Mouse (Mus musculus) granulocyte monocyte progenitor cell, adult 5-6 weeks (primary cell): ENCODE measurements at regions not wholly inside any gene's neighbourhood (a gene's known extent, or its start where the extent isn't known, plus 50 kb on each side); places are given as distances from the start of the nearest gene placed in this dataset.
"Not testable (repeated sequence)": the region's sequence is repeated elsewhere in the genome, so short reads cannot be mapped to it uniquely, and the experiment has no call there.

Source experiments
- ATAC-seq: replicated peaks from 2 replicates; pipeline ENCODE4 v1.8.0; 2016; ENCODE audit warnings: mild to moderate bottlenecking, moderate TSS enrichment, inconsistent platforms; ENCODE audit not compliant: poor library complexity, severe bottlenecking

DNA sequence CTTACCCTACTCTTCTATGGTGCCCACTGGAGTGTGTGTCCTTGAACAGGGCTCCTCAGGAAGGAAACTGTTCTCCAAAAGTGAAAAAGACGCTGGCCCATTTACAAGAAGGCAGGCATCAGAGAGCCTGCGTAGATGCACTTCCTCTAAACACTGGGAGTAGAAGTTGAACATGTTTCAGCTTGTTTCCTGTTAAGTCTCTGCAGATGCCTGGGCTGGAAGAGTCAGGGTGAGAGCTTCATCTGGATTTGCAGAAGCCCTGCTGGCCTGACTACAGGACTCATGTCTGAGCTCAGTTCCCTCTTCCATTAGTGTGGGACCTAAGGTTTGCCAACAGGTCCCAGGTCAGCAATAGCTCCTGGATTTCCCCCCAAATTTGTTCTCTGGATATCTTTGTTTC, 54.7 kb upstream of the Nlrp1b start:
- peak; percentile 91 for ATAC-seq

DNA sequence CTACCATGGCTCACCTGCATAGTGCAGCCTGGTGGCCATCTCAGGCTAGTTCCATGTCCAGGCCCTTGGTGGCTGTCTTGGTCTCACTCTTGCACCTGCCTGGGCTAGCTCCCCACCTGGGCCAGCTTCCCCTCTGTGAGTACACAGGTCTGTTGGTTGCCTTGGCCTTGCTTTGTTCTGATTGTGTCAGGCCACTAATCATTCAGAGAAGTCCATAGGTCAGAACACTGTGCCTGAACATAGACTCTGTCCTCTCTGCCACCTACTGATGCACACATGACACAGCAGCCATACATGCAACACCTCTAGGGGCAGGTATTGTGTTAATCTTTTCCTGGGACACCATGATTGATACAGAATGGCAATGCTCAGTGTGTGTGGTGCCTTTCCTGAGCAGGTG, 57.7 kb upstream of the Nlrp1b start:
- not testable (repeated sequence) for ATAC-seq

DNA sequence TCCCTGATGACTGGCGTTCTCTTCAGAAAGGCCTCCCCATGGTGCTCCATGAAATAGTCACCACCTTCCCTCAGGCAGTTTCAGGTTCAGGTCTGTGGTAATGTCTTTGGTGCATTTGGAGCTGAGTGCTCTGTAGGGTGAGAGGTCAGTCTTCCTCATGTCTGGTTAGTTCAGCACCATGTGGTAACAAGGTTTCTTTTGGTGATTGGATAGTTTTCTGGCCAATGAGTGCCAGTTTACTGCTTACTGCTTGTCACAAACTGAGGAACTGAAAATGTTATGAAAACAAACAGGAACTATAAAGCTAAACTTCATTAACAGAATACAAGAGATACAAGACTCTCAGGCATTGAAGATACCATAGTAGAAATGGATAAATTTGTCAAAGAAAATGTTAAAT, 59.0 kb upstream of the Nlrp1b start:
- ATAC-seq = peak; percentile 27; the same call in 1 of the 2 replicates

DNA sequence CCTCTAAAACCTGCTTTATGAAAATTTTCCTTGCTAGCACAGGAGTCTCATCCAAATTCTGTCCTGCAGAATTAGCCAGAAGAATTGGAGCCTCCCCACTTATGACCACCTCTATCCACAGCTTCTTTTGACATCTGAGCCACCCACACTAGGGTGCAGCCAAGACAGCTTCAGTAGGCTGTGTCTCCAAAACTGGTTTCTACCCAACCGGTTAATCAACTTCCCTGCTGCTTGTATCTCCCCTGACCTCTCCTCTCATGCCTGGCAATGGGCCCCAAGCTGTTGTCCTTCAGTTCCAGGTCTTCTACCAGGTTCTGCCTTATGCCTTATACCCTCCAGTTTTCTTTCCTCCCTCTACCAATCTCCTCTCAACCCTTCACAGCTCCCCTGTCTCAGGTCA, 68.9 kb upstream of the Nlrp1b start:
- no peak for ATAC-seq

DNA sequence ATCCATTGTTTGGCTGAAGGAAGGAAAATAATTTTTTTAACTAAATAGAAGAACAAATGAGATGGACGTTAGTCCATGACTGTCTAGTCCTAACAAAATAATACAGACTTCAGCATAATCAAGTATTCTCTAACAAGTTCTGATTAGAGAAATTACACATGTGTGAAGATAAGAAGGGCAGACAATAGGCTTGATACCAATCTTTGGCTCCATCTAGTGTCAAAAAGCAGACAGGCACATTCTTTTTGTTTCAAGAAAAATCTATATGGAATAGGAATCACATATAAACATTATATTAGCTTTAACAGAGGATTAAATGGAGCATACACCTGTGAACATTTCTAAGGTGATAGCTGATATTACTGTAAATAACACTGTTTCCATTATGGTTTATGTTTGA, 92.9 kb upstream of the Nlrp1b start:
- ATAC-seq = peak; percentile 22; the same call in 1 of the 2 replicates

DNA sequence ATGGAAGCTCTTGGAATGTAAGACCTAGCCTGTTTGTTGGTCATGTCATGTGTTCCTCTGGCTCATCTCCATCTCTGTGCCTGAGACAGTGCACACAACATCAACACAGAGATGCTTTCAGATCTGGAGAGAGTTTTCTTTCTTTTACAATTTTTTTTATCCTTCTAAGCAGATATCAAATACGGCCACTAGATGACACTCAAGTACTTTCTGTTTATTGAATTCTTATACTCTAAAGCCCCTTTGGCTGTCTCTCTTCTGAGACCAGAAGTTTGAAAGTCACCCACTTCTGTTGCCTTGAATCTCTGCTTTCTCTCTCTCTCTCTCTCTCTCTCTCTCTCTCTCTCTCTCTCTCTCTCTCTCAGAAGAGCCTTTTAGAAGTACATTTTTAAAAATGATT, 106.9 kb upstream of the Nlrp1b start:
- no peak for ATAC-seq

DNA sequence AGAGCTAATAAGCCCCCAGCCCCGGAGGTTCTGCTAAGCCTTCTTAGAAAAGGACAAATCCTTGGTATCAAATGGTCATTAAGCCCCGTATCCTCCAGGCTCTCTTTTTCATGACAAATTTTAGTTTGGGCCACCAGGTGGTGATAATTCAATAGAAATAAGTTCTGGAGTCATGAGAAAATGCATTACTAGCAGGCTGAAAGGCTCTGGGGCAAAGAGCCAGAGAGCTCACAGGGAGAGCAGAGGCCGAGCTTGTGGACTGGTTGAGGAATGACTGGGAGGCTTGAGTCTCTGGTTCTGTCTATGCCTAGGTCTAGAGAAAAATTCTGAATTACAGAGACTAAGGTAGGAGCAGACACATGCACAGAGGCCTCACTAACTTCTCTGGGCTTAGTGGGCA, 115.5 kb upstream of the Nlrp1b start:
- ATAC-seq = no peak

DNA sequence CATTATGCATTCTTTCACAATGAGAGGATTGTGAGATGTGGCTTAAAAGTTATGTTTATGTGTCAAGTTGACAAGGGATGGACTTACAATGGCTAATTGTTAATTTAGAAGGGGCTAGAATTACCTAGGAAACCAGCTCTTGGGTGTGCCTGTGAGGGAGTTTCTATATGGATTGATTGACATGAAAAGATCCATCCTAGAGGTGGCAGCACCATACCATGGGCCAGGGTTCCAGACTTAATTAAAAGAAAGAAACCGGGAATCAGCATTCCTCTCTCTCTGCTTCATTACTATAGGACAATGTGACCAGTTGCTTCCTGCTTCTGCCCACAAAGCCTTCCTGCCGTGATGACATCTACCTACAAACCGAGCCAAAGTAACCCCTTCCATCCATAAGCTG, 126.6 kb upstream of the Nlrp1b start:
- ATAC-seq = no peak

DNA sequence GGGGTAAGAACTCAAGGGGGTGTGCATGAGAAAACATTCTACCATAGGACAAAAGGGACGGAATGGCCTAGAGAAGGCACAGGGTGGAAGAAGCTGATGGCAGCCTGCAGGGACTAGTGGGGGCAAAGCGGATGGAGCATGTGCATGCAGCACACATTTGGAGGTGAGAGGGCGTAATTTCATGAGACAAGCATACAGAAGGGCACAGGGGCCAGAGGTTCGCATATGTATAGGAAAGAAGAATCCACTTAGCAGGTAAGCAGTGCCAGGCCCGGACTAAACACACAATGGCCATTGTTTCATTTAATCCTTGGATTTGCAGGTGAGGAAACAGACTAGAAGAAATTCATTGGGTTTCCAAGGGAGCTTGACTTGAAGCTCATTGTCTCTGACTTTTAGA, 130.3 kb upstream of the Nlrp1b start:
- no peak for ATAC-seq

DNA sequence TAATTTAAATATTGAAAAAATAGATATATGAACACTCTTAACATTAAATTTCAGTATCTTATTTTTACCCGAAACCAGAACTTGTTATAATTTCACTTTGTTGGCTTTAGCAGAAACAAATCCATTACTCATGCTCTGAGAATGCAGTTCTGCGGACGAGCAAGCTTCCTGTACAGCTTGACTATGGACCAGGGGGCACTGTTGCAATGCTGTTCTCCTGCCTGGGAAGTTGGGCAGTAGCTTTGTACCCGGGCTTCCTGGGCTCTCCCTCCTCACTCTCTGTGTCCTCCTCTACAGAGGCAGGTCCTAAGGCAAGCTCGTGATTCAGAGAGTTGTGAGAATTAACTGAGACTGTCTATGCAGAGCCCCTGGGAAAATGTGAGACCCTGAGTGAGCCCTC, 141.3 kb upstream of the Nlrp1b start:
- ATAC-seq = no peak

DNA sequence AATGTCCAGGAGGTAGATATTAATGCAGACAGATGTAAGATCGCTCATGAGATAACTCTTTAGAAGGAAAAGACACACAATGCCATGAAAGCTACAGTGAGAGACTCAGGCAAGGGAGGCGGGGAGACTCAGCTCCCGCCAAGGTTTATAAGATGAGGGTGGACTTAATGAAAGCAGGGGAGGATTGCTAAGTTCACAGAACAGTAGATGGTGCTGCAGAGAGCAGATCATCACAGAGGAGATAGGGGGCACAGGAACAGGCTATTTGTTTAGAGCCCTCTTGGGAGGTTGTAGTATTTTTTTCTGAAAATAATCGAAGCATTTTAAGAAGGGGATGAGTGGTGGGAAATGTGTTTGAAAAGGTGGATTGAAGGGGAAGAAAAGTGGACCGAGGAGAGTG, 144.6 kb upstream of the Nlrp1b start:
- ATAC-seq = no peak

DNA sequence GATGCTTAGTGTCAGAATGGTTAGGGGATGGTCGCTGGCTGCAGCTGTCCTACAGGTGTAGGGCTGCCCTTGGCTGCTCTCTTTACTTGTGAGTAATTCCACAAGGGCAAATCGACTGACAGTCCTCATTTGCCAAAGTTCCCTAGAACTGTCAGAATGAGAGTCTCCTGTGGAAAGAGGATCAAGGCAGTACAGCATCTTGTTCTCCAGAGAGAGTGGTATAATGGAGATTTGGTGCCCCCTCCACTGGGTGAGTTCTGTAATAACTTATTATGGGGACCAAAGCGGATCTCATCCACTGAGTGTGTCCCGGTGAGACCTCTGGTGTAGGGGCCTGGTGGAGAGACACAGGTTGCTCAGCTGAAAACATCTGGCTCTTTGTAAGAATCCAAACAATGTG, 157.9 kb upstream of the Nlrp1b start:
- no peak for ATAC-seq

DNA sequence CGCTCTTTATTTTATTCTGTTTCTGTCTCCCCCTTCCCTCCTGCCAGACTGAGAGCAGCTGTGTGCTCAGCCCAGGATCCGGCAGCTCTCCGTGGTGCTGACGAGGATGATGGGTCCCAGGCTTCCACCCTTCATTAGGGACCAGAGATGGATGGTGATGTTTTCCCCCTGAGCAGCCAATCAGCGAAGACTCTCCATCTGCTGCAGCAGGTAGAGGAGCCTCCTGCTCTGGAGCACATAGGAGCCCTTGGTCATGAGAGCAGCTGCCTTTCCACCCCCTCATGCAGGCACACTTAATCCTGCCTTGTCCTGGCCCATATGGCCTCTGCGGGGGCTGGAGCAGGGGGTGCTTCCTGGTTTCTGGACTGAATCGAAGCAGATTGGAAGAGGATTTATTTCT, 159.1 kb upstream of the Nlrp1b start:
- no peak for ATAC-seq

DNA sequence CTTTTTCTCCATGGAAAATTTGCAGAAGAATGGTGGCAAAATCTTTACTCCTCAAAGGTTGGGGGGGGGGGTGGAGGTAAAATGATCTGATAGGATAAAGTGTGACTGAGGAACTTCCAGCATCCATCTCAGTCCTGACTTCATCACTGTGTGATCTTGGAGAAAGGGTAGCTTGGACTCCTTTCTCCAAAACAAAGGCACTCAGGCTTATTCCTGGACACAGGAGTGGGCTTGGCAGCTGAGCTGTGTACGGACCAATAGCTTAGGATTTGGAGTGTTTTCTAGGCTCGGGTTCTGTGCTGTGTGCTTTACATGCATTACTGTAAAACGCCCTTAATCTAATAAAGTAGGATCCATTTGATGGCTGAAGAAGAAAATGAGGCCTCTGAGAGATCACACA, 159.6 kb upstream of the Nlrp1b start:
- ATAC-seq = no peak

DNA sequence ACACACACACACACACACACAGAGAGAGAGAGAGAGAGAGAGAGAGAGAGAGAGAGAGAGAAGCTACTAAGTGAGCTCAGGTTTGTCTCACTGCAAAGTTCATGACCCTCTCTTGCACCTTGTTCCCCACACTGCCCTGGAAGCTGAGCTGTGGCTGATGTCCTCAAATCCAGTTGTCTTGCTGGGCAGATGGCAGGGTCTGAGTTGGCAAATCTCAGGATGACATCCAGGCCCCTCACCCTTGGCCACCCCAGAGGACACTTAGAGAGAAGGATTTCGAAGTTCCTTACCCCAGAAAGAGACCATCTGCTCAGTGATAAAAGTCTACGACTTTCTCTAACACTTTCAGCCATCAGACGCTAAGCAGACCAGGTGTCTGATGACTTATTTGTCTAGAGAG, 160.1 kb upstream of the Nlrp1b start:
- ATAC-seq = no peak

DNA sequence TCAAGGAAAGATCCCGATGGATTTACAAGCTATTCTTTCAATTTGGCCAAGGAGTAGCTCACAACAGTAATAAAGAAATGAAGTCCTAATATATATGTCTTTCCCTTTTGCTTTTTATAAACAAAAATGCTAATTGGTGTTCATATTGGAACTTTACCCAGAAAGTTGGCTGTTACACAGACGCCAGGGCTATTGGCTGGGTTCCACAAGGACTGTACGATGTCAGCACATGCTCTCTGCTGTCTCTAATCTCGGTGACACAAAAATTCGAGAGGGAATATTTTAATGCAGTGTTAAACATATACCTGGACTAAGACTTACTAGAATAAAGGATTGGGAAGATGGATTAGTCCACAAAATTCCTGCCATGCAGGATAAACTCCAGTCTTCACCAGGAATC, 162.9 kb upstream of the Nlrp1b start:
- ATAC-seq = no peak

DNA sequence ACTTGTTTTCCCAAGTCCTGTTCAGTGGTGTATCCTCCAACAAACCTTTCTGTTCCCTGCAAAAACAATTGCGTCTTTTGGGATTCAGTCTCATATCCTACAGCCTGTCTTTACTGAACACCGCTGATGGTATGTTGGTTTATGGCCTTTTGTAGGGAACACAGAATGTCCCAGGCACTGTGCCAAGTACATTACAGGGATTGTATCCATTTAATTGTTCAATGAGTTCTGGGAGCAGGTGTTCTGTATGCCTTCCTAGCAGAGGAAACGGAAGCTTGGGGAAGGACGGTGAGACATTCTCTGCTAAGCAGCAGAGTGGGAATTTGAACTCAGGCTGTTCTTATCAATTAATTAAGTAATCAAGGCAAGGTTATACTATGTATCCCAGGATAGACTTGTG, 164.5 kb upstream of the Nlrp1b start:
- no peak for ATAC-seq

DNA sequence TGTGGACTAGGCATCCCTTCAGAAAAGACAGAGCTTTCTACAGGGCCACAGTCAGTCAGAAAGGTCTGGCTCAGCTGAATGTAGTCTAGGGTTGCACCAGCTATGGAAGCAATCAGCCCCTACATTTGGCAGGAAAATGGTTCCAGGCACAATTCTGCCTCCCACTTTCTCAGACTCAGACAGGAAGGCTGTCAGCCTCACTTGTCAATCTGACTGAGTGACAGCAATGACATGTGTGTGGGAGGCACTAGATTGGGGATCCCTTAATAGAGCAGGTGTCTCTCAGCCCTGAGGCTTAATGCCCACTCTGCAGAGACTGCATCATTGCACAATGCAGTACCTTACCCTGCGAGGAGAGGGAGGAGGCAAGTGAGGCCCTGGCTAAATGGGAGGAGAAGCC, 165.1 kb upstream of the Nlrp1b start:
- no peak for ATAC-seq

DNA sequence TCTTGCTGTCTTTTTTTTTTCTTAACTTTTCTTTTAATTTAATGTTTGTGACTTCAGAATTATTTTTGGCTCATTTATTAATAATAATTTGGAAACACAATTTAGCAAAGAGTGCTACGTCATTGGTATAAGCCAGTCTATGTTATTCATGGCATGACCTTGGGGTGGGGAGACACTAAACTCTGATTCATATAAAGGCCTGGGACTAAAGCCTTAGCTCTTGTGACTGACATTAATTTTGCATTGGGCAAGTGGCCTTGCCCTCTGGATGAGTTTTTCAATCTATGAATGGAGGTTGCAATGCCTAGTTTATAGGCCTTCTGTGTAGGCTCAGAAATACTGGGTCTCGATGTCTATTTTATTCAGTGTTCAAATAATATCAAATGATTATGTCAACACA, 169.8 kb upstream of the Nlrp1b start:
- ATAC-seq = no peak

DNA sequence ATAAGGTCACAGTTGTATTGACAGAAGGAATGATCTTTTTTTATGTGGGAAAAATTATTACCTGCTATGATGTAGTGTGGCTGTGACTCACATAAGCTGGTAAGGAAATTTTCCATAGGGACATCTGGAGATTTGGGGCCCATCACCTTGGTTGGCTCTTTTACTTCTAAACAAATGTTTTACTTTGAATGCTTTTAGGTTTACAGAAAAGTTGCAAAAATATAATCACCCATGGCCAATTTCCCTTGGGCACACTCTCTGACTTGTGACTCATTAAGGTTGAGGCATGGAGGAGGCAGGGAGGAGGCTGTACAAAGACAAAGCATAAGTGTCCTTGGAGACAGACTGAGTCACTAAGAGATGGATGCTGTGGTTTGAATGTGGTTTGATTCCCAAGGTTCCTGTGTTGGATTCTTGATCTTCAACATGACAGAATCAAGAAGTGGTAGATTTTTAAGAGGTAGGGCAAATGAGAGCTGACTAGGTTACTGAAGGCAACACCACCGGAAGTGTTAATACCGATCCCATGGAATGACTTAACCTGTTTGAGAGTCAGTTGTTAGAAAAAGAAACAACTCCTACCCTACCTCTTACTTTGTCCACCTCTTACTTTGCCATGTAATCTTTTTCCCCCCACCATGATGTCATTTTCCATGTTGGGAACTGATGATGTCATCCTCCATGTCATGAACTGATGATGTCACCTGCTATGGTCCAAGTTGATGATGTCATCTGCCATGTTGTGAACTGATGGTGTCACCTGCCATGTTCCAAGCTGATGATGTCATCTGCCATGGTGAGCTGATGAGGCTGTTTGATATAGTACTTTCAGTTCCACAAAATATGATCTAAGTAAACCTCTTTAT, 171.1 kb upstream of the Nlrp1b start:
- no peak for ATAC-seq

DNA sequence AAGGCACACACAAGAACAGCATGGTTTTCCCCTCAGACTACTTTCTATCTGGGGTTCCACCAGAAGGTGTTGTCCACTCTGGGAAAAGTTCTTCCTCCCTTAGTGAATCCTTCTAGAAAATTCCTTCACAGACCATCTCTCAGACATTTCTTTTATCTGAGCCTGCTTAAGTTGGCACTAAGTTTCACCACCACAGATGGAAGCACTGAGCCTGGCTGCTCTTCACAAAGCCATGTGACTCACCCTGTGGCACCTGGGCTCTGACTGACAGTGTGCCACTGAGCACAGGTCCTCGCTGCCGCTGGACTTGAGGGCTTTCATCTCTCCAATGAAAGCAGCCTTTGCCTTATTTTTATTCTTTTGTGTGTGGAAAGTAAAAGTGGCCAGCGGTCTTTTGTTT, 173.8 kb upstream of the Nlrp1b start:
- no peak for ATAC-seq

DNA sequence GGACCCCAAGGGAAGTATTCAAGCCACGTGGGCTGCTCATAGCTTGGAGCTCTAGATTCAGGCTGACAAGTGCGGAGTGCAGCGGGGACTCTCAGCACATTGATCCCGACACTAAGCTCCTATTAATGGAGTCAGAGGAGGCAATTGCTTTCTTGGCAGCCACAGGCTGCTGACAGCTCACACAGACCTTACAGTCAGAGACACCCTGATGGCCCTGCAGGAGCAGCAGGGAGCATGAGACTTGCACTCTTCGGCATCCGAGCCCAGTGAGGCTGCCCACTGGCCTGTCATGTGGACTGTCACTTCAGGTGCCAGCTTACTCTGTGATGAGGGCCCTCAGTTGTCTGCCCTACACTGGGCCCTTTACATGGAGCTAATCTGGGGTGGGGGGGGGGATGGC, 176.5 kb upstream of the Nlrp1b start:
- ATAC-seq = no peak
